Mouse (Mus musculus) megakaryocyte, embryonic 14.5 days (primary cell): Measurements from ENCODE around the gene Irf7.

Experiments used
- FLI1 ChIP-seq: IDR thresholded peaks from 2 replicates; pipeline ENCODE4 v1.6.1; 2012; ENCODE audit warnings: low read length, inconsistent platforms, mixed read lengths
- GATA1 ChIP-seq: IDR thresholded peaks from 3 replicates; pipeline ENCODE4 v1.6.1; 2012; ENCODE audit warnings: mixed read lengths, low read length, inconsistent platforms, borderline replicate concordance

GRCm38 (mm10) chr7:141276546-141276945, 10.3 kb upstream of the Irf7 start, which contains the start of gene Cdhr5:
- TF ChIP-seq GATA1 (no peak), FLI1 (no peak)
